Mouse (Mus musculus): ENCODE measurements around the gene B3gnt9. TPM values are rescaled to one million over a fixed set of nuclear protein-coding genes. Genes with fewer than 3 reads are reported as not detected.
A peak's percentile ranks its signal among the peaks of the same experiment; 100 is the strongest.

The B3gnt9 gene
- total RNA-seq, 2 experiments from 2014 or later = 3.0 to 3.8 TPM

DNA sequence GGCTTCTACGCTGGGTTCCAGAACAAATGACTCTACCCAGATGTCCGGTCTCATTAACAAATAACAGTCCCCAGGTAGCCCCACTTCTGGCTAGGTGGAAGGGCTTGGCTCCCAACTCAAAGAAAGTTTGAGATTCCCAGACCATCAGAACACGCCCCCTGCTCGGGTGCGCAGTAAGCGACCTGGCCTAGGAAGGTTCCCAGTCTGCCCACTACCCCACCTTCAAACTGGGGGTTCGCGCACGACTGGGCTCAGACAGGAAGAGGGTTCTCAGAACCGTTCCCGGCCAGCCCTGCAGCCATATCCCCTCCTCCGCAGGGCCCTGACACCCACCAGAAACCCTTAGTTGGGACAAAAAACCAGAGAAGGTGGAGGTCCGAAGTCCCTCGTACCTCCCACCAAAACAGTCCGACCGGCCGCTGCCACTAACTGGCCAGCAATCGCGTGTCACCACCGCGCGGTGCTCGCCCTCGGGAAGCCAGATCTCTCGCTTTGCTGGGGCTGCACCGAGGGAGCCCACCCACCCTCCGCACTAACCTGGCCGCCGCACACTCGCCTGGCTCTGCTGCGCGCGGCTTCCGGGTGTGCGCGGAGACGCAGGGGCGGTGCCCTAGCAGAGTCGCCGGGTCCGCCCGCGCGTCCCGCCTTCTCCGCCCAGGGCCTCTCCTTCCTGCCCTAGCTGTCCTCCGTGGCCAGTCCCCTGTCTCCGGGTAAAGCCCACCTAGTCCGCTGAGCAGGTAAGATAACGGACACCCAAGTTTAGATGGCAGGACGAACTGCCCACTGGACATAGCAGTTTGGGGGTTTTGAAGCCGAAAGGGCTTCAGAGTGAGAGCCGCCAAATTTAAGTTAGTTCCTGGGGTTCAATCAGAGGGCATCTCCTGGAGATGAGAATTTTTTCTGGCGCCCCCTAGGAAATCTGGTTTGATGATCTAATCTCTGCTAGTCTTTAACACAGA lies 9.3 kb upstream of the B3gnt9 start, which contains the start of the genes Tradd and Fbxl8:
Tradd (minus strand) TSS at position 586 of the 959 bp plus-strand sequence.
Fbxl8 (plus strand) TSS at position 625 of the 959 bp plus-strand sequence.
- intact Hi-C loops (cut with DNase I) = no loop called here
- peak in 1 of 2 experiments; percentile 79 for DNase-seq (ENCODE audit: extremely low spot score in 1 of 2, low spot score in 2 of 2)

DNA sequence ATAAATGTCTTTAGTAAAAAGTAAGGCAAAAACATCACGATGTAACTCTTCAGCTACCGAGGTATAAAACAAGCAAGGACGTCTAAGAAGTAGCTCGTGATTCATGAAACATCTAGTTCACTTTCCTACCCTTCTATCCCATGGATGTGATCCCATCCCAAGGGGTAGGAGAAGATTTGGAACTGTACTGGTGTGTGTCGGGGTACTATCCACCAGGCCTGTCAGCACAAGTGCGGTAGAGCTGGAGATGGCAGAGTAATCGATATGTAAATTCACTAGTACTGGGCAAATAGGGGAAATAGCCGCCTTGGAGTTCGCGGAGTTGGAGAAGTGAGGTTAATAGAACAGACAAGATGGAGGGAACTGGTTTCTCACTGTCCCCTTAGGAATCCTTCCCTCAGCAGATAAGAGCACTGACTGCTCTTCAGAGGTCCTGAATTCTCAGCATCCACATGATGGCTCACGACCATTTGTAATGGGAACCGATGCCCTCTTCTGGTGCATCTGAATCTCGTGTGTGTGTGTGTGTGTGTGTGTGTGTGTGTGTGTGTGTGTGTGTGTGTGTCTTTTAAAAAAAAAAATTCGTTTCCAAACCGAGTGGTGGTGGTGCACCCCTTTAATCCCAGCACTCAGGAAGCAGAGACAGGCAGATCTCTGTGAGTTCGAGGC lies 8.4 kb upstream of the B3gnt9 start:
- DNase-seq (ENCODE audit: extremely low spot score in 1 of 2, low spot score in 2 of 2) = no peak
- intact Hi-C loops (cut with DNase I) = no loop called here

DNA sequence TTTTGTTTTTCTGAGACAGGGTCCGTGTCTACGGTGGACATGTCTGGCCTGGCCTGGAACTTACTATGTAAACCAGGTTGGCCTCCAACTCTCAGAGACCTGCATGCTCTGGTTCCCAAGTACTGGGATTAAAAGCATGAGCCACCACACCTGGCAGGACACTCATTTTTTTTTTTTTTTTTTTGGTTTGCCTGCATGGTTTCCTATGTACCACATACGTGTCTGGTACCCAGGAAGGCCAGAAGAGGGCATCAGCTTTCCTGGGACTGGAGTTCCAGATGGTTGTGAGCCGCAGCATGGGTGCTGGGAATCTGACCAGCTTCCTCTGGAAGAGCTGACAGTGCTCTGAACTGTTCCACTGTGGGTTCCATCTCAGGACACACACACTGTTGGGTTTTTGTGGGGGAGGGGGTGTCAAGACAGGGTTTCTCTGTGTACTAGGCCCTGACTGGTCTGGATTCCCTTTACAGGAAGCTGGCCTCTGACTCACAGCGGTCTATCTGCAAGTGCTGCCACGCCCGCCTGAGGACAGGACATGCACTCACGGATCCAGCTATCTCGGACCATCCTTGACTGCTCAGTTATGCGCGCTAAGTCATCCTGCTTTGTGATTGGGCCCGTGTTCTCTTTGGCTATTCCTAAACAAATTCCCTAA lies 6.5 kb upstream of the B3gnt9 start:
- no peak for DNase-seq (ENCODE audit: extremely low spot score in 1 of 2, low spot score in 2 of 2)
- intact Hi-C loops (cut with DNase I) = no loop called here

DNA sequence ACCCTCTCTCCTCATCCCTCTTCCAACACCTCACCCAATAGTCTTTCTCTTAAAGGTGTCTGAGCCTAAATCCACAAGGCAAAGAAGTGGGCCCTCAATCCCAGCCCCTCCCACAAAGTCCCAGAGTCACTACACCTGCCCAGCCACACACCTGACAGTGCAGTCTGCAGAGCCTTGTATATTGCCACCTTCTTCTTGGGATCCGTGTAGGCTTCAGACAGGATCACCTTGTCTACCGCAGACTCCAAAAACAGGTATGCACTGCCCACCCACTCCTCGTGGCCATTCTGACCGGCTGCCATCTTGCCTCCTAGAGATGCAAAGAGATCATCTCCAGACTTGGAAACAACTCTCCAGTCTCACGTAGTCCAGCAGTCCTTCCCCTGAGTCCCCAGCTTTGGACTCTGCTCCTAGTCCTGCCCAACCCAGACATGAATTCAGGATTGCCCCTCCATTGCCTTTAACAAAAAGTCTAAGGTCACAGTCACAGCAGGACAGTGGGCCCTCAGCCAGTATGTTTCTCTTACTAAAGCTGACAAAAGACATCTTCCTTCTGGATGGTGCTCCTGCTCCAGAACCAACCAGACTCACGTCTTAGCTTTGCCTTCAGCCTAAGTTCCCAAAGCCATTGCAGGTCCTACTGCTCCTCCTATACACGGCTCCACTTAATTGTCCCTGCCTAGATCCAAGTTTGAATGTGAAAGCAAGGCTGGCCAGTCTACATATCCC lies 5.6 kb upstream of the B3gnt9 start:
- intact Hi-C loops (cut with DNase I) = no loop called here

DNA sequence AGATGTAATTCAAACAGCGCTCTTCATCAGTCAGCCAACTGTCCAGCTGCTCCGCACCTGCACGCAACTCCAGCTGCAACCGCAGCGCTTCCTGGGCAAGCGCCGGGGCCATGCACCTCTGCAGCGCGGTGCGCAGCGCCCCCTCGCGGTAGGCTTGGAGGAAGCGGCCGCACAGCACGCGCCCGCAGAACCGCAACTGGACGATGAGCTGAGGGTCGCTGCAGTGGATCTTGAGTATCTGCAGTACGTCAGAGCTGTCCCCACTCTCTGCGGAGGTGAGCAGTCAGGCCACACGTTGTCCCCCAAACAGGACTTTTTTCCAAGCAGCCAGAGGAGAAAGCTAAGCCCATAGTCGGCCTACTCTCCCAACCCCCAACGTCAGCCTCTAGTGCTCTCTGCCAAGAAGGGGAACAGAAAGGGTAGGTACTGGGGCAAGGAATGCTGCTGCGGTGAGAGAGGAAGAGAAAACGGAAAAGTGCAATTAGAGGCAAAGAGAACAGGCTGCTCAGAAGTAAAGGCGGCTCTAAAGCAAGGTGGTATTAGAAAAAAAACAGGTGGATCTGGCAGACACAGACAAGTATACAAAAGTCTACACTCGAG lies 4.9 kb upstream of the B3gnt9 start:
- intact Hi-C loops (cut with DNase I) = no loop called here
- peak in 1 of 2 experiments; percentile 84 for DNase-seq (ENCODE audit: extremely low spot score in 1 of 2, low spot score in 2 of 2)

More for the DNA sequence above, 5.6 kb upstream of the B3gnt9 start:
- DNase-seq (ENCODE audit: extremely low spot score in 1 of 2, low spot score in 2 of 2) = no peak

DNA sequence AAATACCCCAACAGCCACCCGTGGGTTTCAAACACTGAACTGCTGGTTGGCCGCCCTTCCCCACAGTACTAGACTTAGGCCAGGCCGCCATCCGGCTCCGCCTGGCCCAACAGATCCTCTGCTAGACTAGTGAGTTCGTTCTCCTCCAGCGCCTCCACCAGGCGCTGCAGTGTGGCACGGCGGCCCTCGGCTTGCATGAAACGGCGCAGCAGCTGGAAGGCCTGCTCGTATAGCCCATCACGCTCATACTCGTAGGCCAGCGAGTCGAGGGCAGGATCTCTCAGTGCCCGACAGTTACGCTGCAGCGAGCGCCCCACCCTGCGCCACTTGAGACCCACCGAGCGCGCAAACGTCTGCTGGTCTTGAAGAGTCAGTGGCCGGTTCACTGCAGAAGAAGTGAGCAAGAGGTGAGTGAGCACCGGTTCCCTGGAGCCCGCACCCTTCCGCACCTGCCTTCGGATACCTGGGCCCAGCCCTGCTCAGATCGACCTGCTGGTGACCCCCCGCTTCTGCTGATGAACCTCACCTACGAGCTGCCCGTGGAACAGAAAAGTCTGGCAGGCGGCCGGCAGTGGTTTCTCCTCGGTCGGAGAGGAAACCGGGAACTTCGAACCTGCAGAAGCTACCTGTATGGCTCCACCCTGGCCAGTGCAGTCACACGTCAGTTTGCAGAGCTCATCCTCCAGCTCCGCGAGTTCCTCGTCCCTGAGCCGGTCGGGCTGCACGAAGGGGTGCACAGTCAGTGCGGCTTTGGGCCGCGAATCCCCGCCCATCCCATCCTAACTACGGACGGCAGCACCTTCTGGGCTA lies 4.2 kb upstream of the B3gnt9 start:
- DNase-seq (ENCODE audit: extremely low spot score in 1 of 2, low spot score in 2 of 2) = peak in 1 of 2 experiments; percentile 48
- intact Hi-C loops (cut with DNase I) = no loop called here

DNA sequence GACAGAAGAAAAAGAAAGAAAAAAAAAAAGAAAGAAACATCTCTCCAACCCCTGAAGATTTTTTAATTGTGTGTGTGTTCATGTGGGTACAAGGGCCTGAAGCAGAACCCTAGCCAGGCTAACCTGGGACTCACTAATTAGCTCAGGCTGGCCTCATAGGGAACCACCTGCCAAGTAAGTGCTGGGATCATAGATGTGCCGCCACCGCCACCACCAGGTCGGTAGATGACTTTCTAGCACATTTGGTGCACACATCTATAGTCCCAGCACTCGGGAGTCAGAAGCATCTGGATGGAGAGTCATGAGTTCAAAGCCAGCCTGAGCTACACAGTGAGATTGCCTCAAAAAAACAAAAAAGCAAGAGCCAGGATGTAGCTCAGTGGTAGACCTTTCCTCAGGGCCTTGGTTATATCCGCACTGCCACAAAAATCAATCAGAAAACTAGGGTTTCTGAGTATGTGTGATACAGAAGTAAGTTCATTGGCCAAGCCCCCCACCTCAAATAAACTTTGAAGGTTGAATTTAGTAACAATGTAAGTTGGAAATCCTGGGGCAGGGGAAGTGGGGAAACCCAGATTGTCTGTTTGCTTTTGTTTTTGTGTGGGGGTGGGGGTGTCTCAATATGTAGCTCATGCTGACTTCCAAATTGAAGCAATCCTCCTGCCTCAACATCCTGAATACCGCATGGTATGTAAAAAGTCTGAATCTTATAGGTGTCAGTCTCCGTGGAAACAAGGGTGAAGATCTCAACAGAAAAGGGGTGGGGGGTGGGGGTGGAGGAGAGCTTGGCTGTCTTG lies 2.6 kb upstream of the B3gnt9 start:
- no peak for DNase-seq (ENCODE audit: extremely low spot score in 1 of 2, low spot score in 2 of 2)
- intact Hi-C loops (cut with DNase I) = no loop called here

DNA sequence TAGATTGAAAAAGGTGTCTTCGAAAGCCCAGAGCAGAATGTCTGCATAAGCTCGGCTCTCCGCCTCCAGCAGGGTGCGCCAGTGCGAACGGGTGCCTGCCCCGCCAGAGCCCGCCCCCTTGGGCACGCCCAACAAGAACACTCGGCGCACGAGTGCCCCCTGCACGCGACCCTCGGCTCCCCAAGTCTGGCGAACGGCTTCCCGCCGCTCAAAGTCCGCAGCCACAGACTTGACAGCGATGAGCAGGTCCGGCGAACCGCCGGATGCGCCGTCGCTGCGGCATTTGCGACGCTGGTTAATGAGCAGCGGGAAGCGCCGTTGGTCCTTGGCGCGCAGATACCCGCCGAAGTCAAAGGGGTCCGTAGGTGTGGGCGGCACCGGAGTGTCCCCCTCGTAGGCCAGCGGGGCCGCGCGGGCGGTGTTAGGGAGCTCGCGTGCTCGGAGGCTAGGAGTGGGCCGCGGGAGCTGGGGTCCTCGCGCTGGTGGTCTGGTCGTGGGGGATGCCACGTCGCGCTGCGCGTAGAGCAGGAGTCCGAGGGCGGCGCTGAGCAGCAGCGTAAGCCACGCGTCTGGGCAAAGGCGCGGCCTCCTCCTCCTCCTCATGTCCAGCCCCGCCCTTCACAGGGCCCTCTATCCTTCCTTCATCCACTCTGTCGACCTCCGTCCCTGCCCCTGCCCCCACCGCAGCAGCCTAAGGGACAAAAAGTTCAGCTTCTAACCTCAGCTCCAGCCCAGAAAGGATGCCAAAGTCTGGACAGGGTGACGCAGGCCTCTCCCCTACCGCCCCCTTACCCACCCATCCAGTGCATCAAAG lies 594 bp downstream of the B3gnt9 start:
- intact Hi-C loops (cut with DNase I) = no loop called here

DNA sequence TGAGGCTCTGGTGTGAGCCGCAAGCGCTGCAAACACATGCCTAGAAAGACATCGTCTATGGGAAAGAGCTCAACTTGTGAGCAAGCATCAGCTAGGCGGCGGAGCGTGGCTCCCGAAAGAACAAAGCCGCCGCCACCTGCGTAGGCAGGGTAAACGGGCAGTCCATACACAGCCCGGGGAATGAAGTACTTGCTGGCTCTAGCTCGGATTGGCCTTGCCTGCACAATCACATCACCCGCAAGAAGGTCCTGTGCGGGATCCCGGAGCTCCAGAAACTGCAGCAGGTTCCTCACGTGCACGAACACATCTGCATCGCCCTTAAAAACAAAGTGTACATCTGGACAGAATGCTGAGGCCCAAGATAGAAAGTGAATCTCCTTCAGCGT lies 1.2 kb downstream of the B3gnt9 start:
- DNase-seq (ENCODE audit: extremely low spot score in 1 of 2, low spot score in 2 of 2) = no peak
- intact Hi-C loops (cut with DNase I) = no loop called here

More for the DNA sequence above, 594 bp downstream of the B3gnt9 start:
- peak; percentile 77 to 95 for DNase-seq (ENCODE audit: extremely low spot score in 1 of 2, low spot score in 2 of 2)

DNA sequence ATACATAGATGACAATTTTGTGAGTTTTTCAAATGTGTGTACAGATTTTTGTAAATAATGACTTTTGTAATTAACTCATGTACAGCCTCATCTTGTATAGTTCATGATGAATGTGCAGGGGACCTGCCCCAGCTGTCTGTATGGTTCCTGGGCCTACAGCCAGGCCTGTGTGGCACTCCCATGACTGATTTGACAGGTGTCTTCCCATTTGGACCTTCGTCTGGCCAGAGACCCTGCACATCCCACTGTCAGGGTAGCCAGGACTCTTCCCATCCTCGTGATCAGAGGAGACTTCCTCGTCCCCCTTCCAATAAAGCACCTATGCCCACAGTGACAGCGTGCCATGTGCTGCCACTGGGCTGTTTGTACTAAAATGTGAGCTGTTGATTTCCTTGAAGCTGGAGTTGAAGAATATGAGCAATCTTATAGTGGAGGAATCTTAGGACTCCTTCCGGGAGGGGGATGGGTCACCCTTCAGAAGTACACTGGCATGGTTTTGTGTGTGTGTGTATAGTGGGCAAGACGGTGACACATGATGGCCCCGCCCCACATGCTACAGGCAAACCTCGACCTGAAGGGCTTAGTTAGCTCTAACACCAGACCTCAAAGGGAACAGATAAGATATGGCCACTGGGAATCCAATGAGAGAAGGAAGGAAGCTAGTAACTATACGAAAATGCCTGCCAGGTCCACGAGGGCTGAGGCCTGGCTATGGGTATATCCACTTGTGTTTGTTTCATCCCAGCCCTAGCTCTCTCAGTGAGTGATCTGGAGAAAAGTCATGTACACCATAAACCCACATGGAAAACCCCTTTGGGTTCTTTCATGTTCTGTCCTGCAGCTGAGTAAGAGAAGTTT lies 2.0 kb downstream of the B3gnt9 start:
- DNase-seq (ENCODE audit: extremely low spot score in 1 of 2, low spot score in 2 of 2) = no peak
- intact Hi-C loops (cut with DNase I) = no loop called here

DNA sequence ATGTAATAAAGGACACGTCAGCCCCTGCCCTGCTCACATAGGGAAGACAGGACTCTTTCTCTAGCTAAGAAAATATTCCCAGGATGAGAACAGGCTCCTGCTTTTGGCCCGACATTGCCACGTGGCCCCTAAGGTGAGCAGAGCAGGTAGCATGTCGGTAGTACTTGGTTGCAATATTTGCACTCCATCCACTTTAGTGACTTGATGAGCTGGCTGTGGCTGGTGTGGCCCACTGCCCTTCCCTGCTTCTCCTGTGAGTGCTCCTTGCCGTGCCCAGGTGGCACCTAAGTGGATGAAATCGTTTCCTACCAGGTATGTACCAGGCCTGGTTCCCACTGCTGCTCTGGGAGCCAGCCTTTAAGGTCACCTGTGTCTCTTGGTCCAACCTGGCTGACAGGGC lies 3.0 kb downstream of the B3gnt9 start:
- no peak for DNase-seq (ENCODE audit: extremely low spot score in 1 of 2, low spot score in 2 of 2)
- intact Hi-C loops (cut with DNase I) = loop anchor here (2.0 kb wide), 1 partner anchor 19 kb away; no protein-coding TSS in a partner anchor

DNA sequence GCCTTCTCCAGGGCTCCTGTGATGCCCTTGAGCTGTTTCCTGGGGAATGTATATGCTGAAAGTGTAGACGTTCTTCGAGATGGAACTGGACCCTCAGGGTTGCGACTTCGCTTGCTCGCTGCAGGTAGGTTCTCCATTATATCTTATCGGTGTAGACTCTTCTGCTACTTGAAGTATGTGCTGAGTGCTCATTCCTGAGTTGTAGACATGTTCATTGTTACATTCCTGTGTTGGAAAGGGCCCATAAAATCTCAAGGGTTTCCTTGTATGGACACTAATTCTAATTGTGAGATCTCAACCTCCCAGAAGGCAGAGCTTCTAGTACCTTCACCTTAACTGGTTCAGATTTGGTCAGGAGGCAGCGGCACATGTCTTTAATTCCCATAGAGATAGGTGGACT lies 13.9 kb downstream of the B3gnt9 start:
- DNase-seq (ENCODE audit: extremely low spot score in 1 of 2, low spot score in 2 of 2) = no peak
- intact Hi-C loops (cut with DNase I) = no loop called here

DNA sequence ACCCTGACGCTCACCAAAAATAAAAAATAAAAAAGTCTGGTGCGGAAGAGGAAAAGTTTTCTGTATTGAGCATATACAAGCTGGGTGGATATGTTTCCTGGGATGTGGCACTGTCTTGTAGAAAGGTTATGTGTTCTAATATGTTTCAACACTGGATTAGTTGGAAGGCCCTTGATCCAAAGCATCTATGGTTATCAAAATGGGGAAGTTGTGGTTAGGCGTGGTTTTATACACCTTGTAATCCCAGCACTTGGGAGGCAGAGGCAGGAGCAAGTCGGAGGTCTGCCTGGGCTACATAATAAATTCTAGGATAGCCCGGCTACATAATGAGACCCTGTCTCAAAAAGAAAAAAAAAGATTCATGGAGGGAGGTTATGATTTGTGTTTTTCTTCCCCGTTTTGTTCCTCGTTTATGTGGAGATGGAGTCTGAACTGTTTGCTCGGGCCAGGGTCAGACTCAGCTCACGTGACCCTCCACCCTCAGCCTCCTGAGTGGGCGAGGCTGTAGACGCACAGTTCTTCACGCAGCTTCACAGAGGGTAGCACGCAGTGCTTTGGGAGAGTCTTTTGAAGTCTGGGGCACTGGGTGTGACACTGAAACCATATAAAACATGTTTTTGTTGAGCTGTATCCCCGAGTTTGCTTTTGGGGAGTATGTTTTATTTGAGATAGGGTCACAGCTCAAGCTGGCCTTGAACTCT lies 17.4 kb downstream of the B3gnt9 start:
- intact Hi-C loops (cut with DNase I) = no loop called here
- no peak for DNase-seq (ENCODE audit: extremely low spot score in 1 of 2, low spot score in 2 of 2)

DNA sequence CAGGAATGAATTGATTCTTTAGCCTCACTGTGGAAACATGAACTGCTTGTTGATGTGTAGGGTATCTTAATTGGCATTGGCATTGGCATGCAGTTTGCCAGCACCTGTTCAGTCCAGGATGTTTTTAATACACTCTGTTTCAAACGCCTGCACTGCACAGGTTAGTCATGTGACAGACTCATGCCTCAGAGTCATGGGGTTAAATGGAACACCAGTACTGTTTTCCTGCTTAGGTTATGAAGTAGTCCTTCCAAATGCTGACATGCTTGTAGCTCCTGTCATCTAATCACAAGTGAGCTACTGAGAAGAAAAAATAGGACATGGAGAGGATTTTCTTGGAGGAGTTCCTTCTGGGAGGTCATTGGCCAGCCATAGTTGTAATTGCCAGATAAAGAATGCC lies 19.7 kb downstream of the B3gnt9 start:
- no peak for DNase-seq (ENCODE audit: extremely low spot score in 1 of 2, low spot score in 2 of 2)
- intact Hi-C loops (cut with DNase I) = no loop called here

Data from left cerebral cortex, postnatal 10 days (tissue).